Mouse (Mus musculus): ENCODE measurements around the gene Mycn. TPM values are rescaled to one million over a fixed set of nuclear protein-coding genes. Genes with fewer than 3 reads are reported as not detected.

Gene Mycn
- 1.1 and 1.5 TPM in 2 replicates for polyA plus RNA-seq (2012; rRNA removed)

DNA sequence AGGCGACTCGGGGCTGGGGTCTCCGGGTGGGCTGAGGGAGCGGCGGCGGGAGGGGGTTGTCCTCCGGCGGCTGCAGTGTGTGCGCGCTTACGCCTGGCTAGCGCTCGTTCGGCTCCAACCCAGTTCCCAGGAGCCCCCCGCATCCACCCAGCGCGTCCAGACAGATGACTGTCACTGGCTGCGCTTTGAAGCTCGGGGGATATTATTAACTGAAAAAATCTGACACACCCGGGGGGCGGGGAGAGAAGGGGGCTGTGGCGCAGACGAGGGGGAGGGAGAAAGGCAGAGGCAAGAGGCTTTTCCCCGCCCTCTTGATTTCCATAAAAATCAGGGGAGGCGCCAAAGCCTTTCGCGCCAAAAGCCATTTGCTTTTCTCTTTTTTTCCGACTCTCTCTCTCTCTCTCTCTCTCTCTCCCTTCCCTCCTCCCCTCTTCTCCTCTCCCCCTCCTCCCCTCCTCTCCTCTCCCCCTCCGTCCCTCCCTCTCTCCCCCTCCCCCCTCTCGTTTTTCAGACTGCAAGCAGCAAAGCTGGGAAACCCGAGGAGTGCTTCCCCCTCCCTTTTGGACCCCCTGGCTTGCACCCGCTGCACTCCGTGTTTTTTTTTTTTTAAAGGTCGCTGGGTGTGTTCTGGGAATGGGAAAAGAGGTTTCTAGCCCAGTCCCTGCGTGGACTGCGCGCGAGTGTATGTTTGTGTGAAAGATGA lies at the start of gene Mycn:
Gene Mycn (minus strand): TSS at position 254 of the 703 bp plus-strand sequence.
- no peak for DNase-seq (ENCODE audit: low read depth, low spot score)
- under 1% methylated on average over 38 of the region's 38 CpGs for WGBS

DNA sequence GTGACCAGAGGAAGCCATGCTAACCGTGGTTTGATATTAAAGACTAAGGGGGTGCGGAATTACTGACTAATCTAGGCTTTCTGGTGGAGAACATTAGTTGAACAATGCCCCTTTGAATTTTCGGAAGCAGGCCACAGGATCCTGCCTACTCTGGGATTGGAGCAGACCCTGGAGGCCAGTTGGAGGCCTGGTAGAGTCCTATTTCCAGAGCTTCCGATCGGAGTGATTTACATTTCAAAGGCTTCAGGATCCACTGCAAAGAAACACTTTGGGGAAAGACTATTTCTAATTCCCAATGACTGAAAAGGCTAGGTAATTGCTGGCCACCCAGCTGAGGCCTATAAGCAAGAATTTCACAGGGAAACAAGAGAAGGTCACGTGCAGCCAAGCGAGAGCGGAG lies 45.7 kb upstream of the Mycn start:
- no peak for DNase-seq (ENCODE audit: low read depth, low spot score)
- WGBS = 92% methylated on average over 8 of the region's 8 CpGs

DNA sequence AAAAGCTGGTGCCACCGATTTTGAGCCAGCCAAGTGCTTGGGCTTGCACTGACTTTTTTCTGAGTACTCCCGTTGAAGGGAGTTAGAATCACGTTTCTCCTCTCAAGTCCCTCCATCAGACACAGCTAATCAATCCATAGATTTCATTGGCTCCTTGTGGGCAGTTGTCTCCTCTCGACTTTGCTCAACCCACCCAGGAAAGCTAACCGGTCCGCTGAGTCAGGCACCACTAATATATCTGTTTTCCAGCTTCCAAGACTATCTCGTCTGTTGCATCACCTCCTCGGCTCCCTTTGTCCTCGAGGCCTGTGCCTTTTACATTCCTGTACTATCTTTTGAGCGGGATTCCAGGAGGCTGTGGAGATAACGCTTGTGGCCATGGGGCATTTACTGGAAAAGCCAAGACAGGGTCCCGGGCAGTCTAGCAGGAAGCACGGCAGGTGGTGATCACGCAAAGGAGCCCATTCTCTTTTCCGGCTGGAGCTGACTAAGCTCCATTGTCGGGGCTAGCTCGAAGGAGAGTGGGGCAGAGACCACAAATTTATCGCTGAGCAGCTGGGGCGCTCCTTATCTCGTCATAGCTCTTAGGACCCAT lies 45.0 kb upstream of the Mycn start:
- 86% methylated on average over 20 of the region's 20 CpGs for WGBS

DNA sequence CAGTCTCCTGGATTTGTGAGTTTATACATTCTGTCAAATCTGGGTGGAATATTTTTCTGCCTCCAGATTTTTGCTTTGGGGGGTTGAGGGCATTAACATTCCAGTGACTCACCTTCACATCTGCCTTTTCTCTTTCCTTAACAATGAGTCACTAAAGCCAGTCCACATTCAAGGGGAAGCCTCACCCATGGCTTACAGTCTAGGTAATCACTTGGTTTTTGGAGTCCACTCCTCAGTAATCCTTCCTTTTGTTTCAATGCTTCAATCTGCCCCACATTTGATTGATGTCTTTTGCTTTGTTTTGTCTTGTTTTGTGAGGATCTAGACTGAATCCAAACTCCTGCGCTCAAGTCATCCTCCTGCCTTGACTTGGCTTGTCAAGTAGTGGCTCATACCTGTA lies 41.3 kb upstream of the Mycn start:
- 96% methylated on average over 1 of the region's 1 CpGs for WGBS
- DNase-seq (ENCODE audit: low read depth, low spot score) = no peak

More for the DNA sequence above, 45.0 kb upstream of the Mycn start:
- DNase-seq (ENCODE audit: low read depth, low spot score) = no peak

DNA sequence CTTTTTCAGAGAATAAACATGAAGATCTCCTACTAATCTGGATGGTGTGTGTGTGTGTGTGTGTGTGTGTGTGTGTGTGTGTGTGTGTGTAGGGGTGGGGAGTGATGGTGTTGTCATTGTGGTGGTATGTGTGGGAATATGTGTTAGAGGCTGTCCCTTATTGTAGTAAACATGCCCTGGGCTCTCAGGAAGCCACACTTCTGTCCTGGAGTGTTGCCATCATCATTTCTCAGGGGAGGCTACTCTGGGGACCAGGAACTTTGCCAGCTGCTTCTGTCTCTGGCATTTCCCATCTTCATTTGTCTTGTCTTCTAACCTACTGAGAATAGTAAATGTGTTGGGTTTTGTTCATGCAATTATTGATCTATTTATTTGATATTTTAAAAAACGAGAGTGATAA lies 33.7 kb upstream of the Mycn start:
- WGBS = 68% methylated on average over 1 of the region's 1 CpGs
- no peak for DNase-seq (ENCODE audit: low read depth, low spot score)

DNA sequence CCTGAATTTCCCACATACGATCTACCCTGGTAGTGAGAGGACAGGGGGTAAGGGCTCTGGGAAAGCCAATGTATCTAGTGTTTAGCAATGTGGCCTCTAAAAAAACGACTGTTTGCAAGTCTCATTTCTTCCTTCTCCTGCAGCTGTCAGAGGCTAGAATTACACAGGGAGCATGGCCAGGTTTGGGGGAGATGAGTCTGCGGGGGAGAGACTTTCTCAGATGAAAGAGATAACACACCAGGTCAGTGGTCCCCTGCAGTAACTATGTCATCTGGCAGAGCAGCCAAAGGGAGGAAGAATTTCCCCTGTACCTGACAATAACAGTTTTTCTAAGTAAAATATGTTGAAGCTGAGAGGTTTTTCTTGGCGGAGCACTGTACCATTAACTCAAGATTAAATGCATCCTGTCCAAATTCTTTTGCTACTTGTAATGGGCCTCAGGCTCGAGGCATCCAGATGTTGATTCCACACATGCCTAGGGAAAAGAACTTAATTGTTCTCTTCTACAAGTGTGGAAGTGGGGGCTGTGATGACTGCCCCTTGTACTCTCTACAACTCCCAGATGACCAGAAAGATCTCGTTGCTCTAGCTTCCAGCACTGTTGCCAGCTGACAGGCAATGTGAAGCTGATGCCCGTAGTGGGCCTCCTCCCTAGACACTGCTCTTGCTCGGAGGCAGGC lies 31.2 kb upstream of the Mycn start:
- WGBS = 45% methylated on average over 8 of the region's 8 CpGs
- no peak for DNase-seq (ENCODE audit: low read depth, low spot score)

DNA sequence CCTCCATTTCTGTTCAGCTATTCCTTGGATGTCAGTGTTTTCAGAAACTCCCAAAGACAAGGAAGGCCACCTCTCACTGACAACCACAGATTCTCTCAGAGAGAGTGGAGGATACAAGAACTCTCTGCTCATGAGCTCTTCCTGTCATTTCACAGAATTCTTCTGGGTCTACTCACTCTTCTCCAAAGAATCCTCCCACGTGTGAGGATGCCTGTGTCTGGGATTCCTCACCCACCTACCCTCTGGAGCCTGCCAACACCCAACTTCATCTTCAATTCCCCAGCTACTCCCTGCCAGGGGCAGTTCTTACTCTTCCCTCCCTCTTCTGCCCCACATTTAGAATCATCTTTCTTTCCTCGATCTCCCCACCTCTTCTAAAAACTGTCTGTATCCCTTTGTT lies 26.2 kb upstream of the Mycn start:
- WGBS = 52% methylated on average over 2 of the region's 2 CpGs
- no peak for DNase-seq (ENCODE audit: low read depth, low spot score)

DNA sequence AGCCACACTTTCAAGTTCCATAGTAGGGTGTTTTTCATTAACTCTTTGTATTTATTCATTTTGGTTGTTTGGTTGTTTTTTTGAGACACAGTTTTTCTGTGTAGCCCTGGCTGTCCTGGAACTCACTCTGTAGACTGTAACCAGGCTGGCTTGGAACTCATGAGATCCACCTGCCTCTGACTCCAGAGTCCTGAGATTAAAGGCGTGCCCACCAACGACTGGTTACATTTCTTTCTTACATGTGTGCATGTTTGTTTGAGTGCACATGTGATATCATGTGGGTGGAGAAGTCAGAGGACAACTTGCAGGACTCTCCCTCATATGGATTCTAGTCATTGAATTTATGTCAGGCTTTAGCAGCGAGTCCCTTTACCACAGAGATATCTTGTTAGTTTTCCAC lies 23.1 kb upstream of the Mycn start:
- no peak for DNase-seq (ENCODE audit: low read depth, low spot score)
- 84% methylated on average over 3 of the region's 3 CpGs for WGBS

DNA sequence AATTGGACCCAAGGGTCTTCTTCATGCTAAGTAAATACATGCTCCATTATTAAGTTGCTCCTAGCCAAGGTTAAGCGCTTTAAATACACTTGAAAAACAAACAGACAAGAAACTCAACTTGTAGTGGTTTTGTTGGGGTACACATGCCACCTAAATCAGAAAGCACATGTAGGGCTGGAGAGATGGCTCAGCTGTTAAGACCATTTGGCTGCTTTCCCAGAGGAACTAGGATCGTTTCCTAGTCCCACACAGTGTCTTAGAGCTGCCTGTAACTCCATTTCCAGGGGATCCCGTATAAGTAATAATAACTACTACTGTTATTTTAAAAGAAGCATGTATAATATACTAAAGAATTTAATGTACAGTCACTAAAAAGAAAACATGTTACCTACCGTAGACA lies 5.9 kb upstream of the Mycn start:
- no peak for DNase-seq (ENCODE audit: low read depth, low spot score)
- WGBS = 50% methylated on average over 4 of the region's 4 CpGs

DNA sequence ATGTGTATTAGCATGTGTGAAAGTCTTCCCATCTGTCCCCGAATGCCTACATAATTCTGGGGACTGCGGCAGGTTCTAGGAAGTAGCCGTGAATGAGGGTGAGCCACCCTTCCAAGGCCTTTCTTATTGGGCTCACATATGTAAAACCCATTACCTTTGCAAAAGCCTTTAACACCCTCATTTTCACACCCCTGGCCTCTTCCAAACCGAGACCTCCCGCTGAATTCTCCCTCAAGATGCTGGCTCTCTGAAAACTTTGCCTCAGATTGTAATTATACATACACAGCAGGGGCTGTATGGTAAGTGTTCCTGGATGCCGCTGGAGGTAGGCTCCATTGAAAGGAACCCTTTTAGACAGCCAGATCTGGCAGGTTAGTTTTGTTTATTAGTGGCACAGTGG lies 1.6 kb upstream of the Mycn start:
- DNase-seq (ENCODE audit: low read depth, low spot score) = no peak
- WGBS = 91% methylated on average over 6 of the region's 6 CpGs

DNA sequence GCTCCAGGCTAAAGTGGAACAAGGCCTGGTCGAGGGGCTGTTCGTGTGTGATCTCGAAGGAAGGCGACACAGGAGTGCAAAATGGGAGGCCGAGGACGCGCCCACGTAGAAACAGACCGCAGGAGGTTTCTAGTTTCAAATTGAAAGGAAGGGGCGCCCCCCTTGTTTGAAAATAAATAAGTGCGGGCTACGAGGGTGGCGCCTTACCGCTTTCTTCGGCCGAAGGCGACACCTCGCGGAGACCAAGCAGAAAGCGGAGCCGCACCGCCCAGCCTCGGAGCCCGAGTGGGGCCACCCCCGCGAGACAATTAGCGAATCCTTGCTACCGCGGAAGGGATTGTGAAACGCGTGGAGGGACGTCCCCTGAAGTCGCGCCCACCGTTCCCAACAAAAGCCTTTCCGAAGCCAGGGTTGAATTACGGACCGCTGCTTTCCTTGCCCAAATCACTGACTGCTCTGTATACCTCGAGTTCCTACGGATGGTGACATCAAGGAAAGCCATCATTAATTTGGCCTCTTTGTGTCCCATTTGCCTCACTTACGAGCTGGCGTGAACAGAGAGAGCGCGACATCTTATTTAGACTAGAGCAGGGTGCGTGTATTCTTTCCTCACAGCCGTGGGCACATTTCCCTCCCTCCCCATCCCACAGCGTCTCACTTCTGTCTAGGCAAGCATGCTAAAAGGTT lies 793 bp upstream of the Mycn start:
- DNase-seq (ENCODE audit: low read depth, low spot score) = no peak
- WGBS = 4% methylated on average over 47 of the region's 47 CpGs

DNA sequence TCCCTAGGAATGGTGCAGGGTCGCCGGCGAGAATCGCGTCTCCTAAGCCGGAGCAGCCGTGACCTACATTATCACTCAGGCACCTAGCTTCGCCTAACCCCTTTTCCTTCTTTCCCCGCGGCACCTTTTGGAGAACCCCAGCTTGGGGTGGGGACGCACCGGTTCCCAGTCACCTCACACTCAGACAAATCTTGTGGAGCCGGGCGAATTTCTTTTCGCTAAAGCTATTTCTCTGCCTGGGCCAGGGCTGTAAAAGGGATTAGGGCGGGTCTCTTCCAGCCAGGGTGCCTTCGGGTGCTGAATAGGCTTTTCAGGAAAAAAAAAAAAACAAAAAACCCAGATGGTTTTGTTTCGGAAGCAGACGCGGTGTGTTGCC lies 597 bp downstream of the Mycn start:
- DNase-seq (ENCODE audit: low read depth, low spot score) = no peak
- WGBS = under 1% methylated on average over 20 of the region's 20 CpGs

DNA sequence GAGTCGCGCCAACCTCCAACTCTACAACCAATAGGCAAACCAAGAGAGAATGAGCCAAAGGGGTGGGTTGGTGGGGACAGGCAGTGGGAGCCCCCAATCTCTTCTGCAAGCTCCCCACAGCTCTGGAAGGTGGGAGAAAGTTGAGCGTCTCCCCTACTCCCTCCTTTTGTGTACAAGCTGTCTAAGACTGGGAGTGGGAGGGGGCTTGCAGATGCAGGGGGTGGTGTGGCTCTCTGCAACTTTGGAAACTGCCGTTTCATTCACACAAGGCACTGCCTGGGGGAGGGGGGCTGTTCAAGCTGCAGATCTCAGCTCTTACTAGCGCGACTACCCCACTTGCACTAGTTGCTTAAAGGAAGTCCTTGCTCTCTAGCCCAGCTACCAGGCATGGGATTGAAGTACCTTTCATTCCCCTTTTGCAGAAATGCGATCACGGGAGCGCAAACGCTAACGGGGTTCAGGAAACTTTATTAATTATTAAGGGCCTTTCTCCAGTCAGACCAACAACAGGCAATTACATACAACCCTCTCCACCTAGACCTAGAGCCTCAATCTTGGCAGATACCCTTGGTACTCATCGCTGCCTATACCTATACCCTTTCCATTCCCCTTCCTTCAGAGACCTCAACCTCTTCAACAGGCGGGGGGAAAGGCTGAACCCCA lies 1.1 kb downstream of the Mycn start:
- under 1% methylated on average over 13 of the region's 13 CpGs for WGBS
- DNase-seq (ENCODE audit: low read depth, low spot score) = no peak

DNA sequence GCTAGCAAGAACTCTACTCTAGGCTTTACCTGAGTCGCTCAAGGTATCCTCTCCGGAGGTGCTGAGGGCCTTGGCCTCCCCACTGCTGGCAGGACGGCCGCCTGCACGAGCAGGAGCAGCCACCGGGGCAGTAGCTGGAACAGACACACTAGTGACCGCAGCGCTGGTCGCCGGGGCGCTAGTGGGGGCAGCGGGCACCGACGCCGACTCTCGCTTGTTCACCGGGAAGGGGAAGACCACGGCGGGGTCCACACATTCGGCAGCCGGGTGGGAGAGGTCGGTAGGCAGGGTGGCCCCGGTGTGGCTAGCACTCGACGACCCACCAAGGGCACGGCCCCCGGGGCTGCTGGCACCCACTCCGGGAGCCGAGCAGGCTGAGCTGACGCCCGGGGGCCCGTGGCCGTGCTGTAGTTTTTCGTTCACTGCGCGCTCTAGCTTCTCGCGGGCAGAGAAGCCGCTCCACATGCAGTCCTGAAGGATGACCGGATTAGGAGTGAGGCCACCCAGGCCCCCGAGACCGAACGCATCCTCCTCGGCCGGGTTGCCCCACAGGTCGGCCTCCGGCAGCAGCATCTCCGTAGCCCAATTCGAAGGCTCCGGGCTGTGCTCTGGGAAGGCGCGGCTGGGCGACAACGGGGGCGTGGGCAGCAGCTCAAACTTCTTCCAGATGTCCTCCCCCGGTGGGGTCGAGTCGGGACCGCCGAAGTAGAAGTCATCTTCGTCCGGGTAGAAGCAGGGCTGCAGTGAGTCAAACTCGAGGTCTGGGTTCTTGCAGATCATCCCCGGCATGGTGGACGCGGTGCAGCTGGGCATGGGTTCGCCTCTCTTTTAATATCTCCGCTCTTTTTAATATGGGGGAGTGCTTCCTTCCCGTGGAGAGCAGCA lies 1.9 kb downstream of the Mycn start:
- DNase-seq (ENCODE audit: low read depth, low spot score) = no peak
- WGBS = under 1% methylated on average over 69 of the region's 69 CpGs

DNA sequence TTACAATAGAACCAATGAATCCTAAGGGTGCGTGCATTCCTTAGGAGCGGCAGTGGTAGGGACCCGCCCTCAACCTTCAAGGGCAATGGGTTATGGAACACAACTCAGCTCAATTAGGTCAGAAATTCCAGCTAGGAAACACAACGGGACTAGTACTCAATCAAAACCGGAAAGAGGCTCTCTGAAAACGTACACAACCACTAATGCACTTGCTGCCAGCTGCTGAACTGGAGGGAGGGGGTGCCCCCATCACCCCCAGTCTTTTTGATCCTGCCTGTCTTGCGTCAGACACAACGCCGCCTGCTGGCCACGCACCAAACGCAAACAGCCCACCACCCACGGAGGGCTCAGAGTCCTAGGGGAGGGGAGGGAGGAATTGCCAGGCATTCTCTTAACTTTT lies 2.9 kb downstream of the Mycn start:
- whole genome bisulfite sequencing = under 1% methylated on average over 12 of the region's 12 CpGs
- DNase-seq (ENCODE audit: low read depth, low spot score) = no peak

DNA sequence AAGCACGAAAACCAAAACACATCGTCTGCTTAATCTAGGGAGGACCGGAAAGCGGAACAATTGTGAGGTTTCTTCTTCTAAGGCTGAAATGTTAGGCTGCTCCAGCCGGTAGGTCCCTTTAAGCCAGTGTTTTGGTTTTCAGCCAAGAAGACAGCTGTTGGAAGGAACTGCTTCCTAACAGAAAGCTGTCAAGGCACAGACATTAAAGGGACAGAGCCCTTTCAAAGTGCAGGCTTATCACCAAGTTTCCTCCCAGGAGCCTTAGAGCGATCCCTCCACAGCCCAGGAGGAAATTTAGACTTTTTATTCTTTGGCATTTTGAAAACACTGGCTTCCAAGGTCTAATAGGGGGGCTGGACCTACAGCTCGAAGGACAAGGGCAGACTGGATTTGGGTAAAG lies 3.4 kb downstream of the Mycn start:
- 7% methylated on average over 7 of the region's 7 CpGs for WGBS

DNA sequence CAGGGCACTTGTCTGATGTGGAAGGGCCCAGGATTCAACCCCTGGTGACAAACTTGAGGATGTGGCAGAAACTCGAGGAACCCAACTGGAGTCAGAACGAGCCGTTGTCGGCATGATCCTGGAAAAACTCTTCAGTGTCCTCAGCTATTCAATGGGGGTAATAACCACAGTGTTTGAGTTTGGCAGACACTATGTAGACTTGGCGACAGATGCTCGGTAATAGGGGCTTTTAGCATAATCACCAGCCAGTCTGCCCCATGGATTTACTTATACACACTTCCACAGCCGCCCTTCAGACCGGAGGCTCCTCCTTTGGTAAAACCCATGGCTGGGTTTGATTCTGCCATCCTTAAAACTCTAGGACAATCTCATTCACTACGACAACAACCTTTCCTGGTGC lies 4.0 kb downstream of the Mycn start:
- WGBS = 45% methylated on average over 9 of the region's 9 CpGs
- no peak for DNase-seq (ENCODE audit: low read depth, low spot score)

More for the DNA sequence above, 3.4 kb downstream of the Mycn start:
- DNase-seq (ENCODE audit: low read depth, low spot score) = peak; percentile 76

DNA sequence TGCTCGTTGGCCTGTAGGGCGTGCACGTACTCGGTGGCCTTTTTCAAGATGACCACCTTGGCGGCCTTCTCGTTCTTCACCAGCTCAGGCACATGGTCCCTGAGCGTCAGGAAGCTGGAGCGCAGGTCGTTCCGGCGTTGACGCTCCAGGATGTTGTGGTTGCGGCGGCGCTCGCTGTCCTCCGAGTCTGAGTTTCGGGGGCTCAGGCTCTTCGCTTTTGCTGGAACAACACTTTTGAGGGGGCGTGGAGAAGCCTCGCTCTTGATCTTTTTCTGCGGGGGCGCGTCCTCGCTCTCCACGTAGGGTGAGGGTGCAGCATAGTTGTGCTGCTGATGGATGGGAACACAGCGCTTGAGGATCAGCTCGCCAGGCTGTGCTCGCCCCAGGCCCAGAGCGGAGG lies 4.6 kb downstream of the Mycn start:
- WGBS = 84% methylated on average over 30 of the region's 30 CpGs
- no peak for DNase-seq (ENCODE audit: low read depth, low spot score)

DNA sequence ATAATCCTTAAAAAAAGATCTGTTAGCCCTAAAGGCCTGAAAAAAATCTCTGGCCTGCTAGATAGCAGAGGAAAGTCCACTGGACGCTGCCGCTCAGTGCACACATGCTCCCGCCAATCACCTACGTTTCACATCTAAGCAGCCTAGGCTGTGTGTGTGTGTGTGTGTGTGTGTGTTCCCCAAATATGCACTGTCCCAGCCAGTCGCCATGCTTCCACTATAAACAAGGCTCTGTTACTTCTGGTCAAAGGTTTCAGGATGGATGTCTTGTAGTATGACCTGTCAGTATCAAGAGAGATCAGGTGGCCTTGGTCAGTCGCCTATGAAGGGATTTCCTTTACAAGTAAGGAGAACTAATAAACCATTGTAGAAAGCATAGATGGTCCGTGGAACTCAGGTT lies 9.5 kb downstream of the Mycn start:
- DNase-seq (ENCODE audit: low read depth, low spot score) = no peak
- 80% methylated on average over 7 of the region's 7 CpGs for WGBS

Data from large intestine, adult 2 months (tissue).